ENCODE assay signal across 15 mouse cellular contexts in genomic region chr4:148056801-148057200, GRCm38 (mm10). TPM values are rescaled to one million over a fixed set of nuclear protein-coding genes. Genes with fewer than 3 reads are reported as not detected.
DNase-seq lines count a peak whose midpoint lies in the region; ATAC-seq and TF ChIP-seq lines count a peak whose summit lies in the region.
"Had no signal": no experiment of that assay in that cellular context is flagged by ENCODE, and none has a peak within 500 bp of the region (broad histone marks: within the 10 kb centered on the region; RNA-seq: fewer than 3 reads in every experiment).

No protein-coding gene starts in this region.

- no peak for ATAC-seq in embryonic facial prominence, embryonic 15.5 days (ENCODE audit: insufficient number of reproducible peaks, low FRiP score, low TSS enrichment, low read depth)
- ATAC-seq in CD4-positive, CD25-positive, alpha-beta regulatory T cell, adult 4 months, result no peak

- no peaks in the 10 kb centered on the region for H3K4me1 ChIP-seq in embryonic facial prominence, embryonic 15.5 days
- H3K4me1 ChIP-seq in embryonic facial prominence, embryonic 10.5 days, result peaks cover 12% of the 10 kb centered on the region; the same call in 1 of the 2 replicates

- 0 out of 2 replicates have a peak overlapping the region, but pooled peaks have one; percentile 17 for H3K27ac ChIP-seq in embryonic facial prominence, embryonic 15.5 days (replicated peaks)
- no peak overlapping the region for H3K27ac ChIP-seq in embryonic facial prominence, embryonic 10.5 days (replicated peaks)
- H3K27ac ChIP-seq in left cerebral cortex, adult 2 months, result no peak overlapping the region
- H3K27ac ChIP-seq: kidney, postnatal 0 days; limb, embryonic 15.5 days; midbrain, embryonic 10.5 days had no signal

- intact Hi-C loops in left cerebral cortex, adult 2 months (cut with DNase I), result no loop called here
- intact Hi-C loops in left cerebral cortex, postnatal 14 days (cut with DNase I), result no loop called here

- H3K4me3 ChIP-seq in embryonic facial prominence, embryonic 15.5 days (replicated peaks), result no peak overlapping the region
- no peak overlapping the region for H3K4me3 ChIP-seq in embryonic facial prominence, embryonic 10.5 days
- H3K4me3 ChIP-seq in left cerebral cortex, adult 2 months, result no peak overlapping the region
- H3K4me3 ChIP-seq: limb, embryonic 15.5 days; midbrain, embryonic 10.5 days had no signal

- H3K36me3 ChIP-seq in embryonic facial prominence, embryonic 15.5 days, result peaks cover 69% of the 10 kb centered on the region
- peaks cover 75% of the 10 kb centered on the region for H3K36me3 ChIP-seq in embryonic facial prominence, embryonic 10.5 days (replicated peaks)

- no peak for DNase-seq in embryonic facial prominence, embryonic 10.5 days (ENCODE audit: low spot score)
- DNase-seq in brain, adult 2 months (ENCODE audit: low read depth, low spot score), result peak; percentile 48
- peak; percentile 74 to 80 for DNase-seq in heart, adult 9 months (ENCODE audit: low spot score in 2 of 2)
- DNase-seq in kidney, postnatal 10 days, result peak; percentile 67
- DNase-seq in left cerebral cortex, adult 2 months (ENCODE audit: extremely low spot score in 1 of 2, low spot score in 2 of 2), result no peak
- DNase-seq in left cerebral cortex, postnatal 14 days (ENCODE audit: low spot score in 2 of 2), result no peak
- DNase-seq: cerebellum, adult 11-12 months; thymus, adult 2 months had no signal

- no peaks in the 10 kb centered on the region for H3K27me3 ChIP-seq in embryonic facial prominence, embryonic 15.5 days
- H3K27me3 ChIP-seq in embryonic facial prominence, embryonic 10.5 days (replicated peaks; ENCODE audit: low read depth, poor library complexity, severe bottlenecking), result no peaks in the 10 kb centered on the region
- H3K27me3 ChIP-seq: limb, embryonic 15.5 days had no signal

- H3K9me3 ChIP-seq in embryonic facial prominence, embryonic 15.5 days (replicated peaks), result no peaks in the 10 kb centered on the region
- no peaks in the 10 kb centered on the region for H3K9me3 ChIP-seq in embryonic facial prominence, embryonic 10.5 days
- H3K9me3 ChIP-seq: limb, embryonic 15.5 days; midbrain, embryonic 10.5 days had no signal

- no peak for TF ChIP-seq CTCF in left cerebral cortex, adult 2 months (IDR thresholded peaks at IDR 0.05)

- WGBS in embryonic facial prominence, embryonic 15.5 days, result 75% methylated on average over 4 of the region's 4 CpGs
- WGBS in embryonic facial prominence, embryonic 10.5 days, result 86% methylated on average over 4 of the region's 4 CpGs

- H3K4me2 ChIP-seq in embryonic facial prominence, embryonic 15.5 days (replicated peaks), result no peak overlapping the region
- H3K4me2 ChIP-seq: limb, embryonic 15.5 days had no signal

- H3K9ac ChIP-seq in embryonic facial prominence, embryonic 15.5 days, result no peak overlapping the region
- H3K9ac ChIP-seq: limb, embryonic 15.5 days had no signal

RNA-seq across cellular contexts. Expression of gene Mthfr, which starts 17.9 kb away (rescaled TPM):
- polyA plus RNA-seq in embryonic facial prominence, embryonic 15.5 days (2015; fragmentation: Nextera tagmentation; extraction: Ambion mirVana), result 21.3 and 24.9 TPM in 2 replicates
- 25.2 and 25.4 TPM in 2 replicates for polyA plus RNA-seq in embryonic facial prominence, embryonic 10.5 days (2016; fragmentation: Nextera tagmentation; extraction: Ambion mirVana)
- polyA plus RNA-seq in CD4-positive, CD25-positive, alpha-beta regulatory T cell, adult 4 months (2017; shearing (Covaris generic)), result 10 to 100 TPM in 1 of 2 experiments, 1 to 10 TPM in 1; 6.8 to 23.1 TPM
- total RNA-seq in left cerebral cortex, adult 2 months (2021), result 10 to 100 TPM; 30.7 to 32.0 TPM
- 10 to 100 TPM; 24.9 to 28.3 TPM for total RNA-seq in left cerebral cortex, postnatal 14 days (2021)

RNA-seq across cellular contexts. Expression of gene Clcn6, which starts 18.2 kb away (rescaled TPM):
- 6.3 and 7.6 TPM in 2 replicates for polyA plus RNA-seq in embryonic facial prominence, embryonic 15.5 days (2015; fragmentation: Nextera tagmentation; extraction: Ambion mirVana)
- polyA plus RNA-seq in embryonic facial prominence, embryonic 10.5 days (2016; fragmentation: Nextera tagmentation; extraction: Ambion mirVana), result 10.3 and 12.0 TPM in 2 replicates
- 1 to 10 TPM; 4.2 to 5.5 TPM for polyA plus RNA-seq in CD4-positive, CD25-positive, alpha-beta regulatory T cell, adult 4 months (2017; shearing (Covaris generic))
- 10 to 100 TPM; 81.4 to 84.4 TPM for total RNA-seq in left cerebral cortex, adult 2 months (2021)
- total RNA-seq in left cerebral cortex, postnatal 14 days (2021), result 10 to 100 TPM; 60.1 to 61.1 TPM

RNA-seq across cellular contexts. Expression of gene Agtrap, which starts 31.0 kb away (rescaled TPM):
- 14.2 and 15.6 TPM in 2 replicates for polyA plus RNA-seq in embryonic facial prominence, embryonic 15.5 days (2015; fragmentation: Nextera tagmentation; extraction: Ambion mirVana)
- 13.2 and 14.8 TPM in 2 replicates for polyA plus RNA-seq in embryonic facial prominence, embryonic 10.5 days (2016; fragmentation: Nextera tagmentation; extraction: Ambion mirVana)
- 10 to 100 TPM; 19.0 to 20.0 TPM for polyA plus RNA-seq in CD4-positive, CD25-positive, alpha-beta regulatory T cell, adult 4 months (2017; shearing (Covaris generic))
- total RNA-seq in left cerebral cortex, adult 2 months (2021), result 10 to 100 TPM in 1 of 2 experiments, 1 to 10 TPM in 1; 6.6 to 10.2 TPM
- 1 to 10 TPM; 5.8 to 8.1 TPM for total RNA-seq in left cerebral cortex, postnatal 14 days (2021)

RNA-seq across cellular contexts. Expression of gene Nppa, which starts 56.3 kb away (rescaled TPM):
- polyA plus RNA-seq in embryonic facial prominence, embryonic 15.5 days (2015; fragmentation: Nextera tagmentation; extraction: Ambion mirVana), result 0.42 and 0.43 TPM in 2 replicates
- polyA plus RNA-seq in embryonic facial prominence, embryonic 10.5 days (2016; fragmentation: Nextera tagmentation; extraction: Ambion mirVana), result 0.20 TPM in 1 of 2 replicates, not detected in the other
- not detected for polyA plus RNA-seq in CD4-positive, CD25-positive, alpha-beta regulatory T cell, adult 4 months (2017; shearing (Covaris generic))
- total RNA-seq in left cerebral cortex, adult 2 months (2021), result not detected
- total RNA-seq in left cerebral cortex, postnatal 14 days (2021), result 1 to 10 TPM in 1 of 2 experiments, under 1 TPM in 1; 0.53 to 1.3 TPM
- total RNA-seq: neutrophil, adult 5-6 weeks had no signal
- polyA plus RNA-seq: embryonic facial prominence, embryonic 14.5 days; kidney, postnatal 0 days; limb, embryonic 15.5 days had no signal

Comparison
In these comparisons a context has a peak if more than half of its experiments do, and no peak if none do; other contexts are left out.
1. DNase-seq: peak in brain, adult 2 months (single experiment), heart, adult 9 months (2 of 2) and kidney, postnatal 10 days (single experiment); none in embryonic facial prominence, embryonic 10.5 days (single experiment), left cerebral cortex, adult 2 months (0 of 2) and left cerebral cortex, postnatal 14 days (0 of 2).